ENCODE assay signal across 11 mouse cellular contexts in genomic region chr12:102275833-102276443, GRCm38 (mm10). TPM values are rescaled to one million over a fixed set of nuclear protein-coding genes. Genes with fewer than 3 reads are reported as not detected.
DNase-seq lines count a peak whose midpoint lies in the region; ATAC-seq and TF ChIP-seq lines count a peak whose summit lies in the region.
"Had no signal": no experiment of that assay in that cellular context is flagged by ENCODE, and none has a peak within 500 bp of the region (broad histone marks: within the 10 kb centered on the region; RNA-seq: fewer than 3 reads in every experiment).

No protein-coding gene starts in this region.

- H3K36me3 ChIP-seq in heart, embryonic 12.5 days = no peaks in the 10 kb centered on the region
- H3K36me3 ChIP-seq in lung, embryonic 14.5 days (ENCODE audit: insufficient read depth) = no peaks in the 10 kb centered on the region
- H3K36me3 ChIP-seq: midbrain, embryonic 15.5 days had no signal

- no peak for TF ChIP-seq POLR2A in cerebellum, adult 2 months (IDR thresholded peaks at IDR 0.05; ENCODE audit: borderline replicate concordance, insufficient read depth, low read length)

- no peak overlapping the region for H3K27ac ChIP-seq in heart, embryonic 12.5 days (ENCODE audit: poor library complexity, severe bottlenecking)
- H3K27ac ChIP-seq in lung, embryonic 14.5 days (ENCODE audit: low read depth) = peak overlapping the region; percentile 58; the same call in 1 of the 2 replicates
- H3K27ac ChIP-seq in cerebellum, adult 2 months (ENCODE audit: insufficient read depth, low read length) = no peak overlapping the region
- H3K27ac ChIP-seq: layer of hippocampus, adult 2 months; midbrain, embryonic 15.5 days had no signal

- no peaks in the 10 kb centered on the region for H3K27me3 ChIP-seq in heart, embryonic 12.5 days (replicated peaks)
- no peaks in the 10 kb centered on the region for H3K27me3 ChIP-seq in lung, embryonic 14.5 days (ENCODE audit: insufficient read depth, low read length)
- H3K27me3 ChIP-seq in cerebellum, adult 2 months (ENCODE audit: control insufficient read depth, insufficient read depth, low read length) = no peaks in the 10 kb centered on the region
- H3K27me3 ChIP-seq: midbrain, embryonic 15.5 days had no signal

- no peak overlapping the region for H3K9ac ChIP-seq in heart, embryonic 12.5 days
- no peak overlapping the region for H3K9ac ChIP-seq in lung, embryonic 14.5 days
- H3K9ac ChIP-seq: midbrain, embryonic 15.5 days had no signal

- ATAC-seq in heart, embryonic 12.5 days (ENCODE audit: insufficient number of reproducible peaks, low FRiP score) = no peak
- ATAC-seq in lung, embryonic 14.5 days (ENCODE audit: insufficient read depth) = peak; percentile 67; the same call in 1 of the 2 replicates
- no peak for ATAC-seq in megakaryocyte-erythroid progenitor cell, adult 5-6 weeks (replicated peaks; ENCODE audit: low FRiP score, low TSS enrichment, poor library complexity, severe bottlenecking)
- ATAC-seq: midbrain, embryonic 15.5 days had no signal

- DNase-seq in heart, adult 18-20 months = peak; percentile 78 to 87
- peak; percentile 82 for DNase-seq in NIH3T3 (ENCODE audit: low read depth)
- DNase-seq in heart, adult 9 months (ENCODE audit: low spot score in 2 of 2) = peak; percentile 68 to 79
- DNase-seq in lung, embryonic 14.5 days = peak; percentile 84
- DNase-seq in cerebellum, adult 9-11 months = no peak
- DNase-seq in cerebellum, adult 2 months = no peak

- no peak overlapping the region for H3K4me3 ChIP-seq in heart, embryonic 12.5 days
- H3K4me3 ChIP-seq in lung, embryonic 14.5 days (ENCODE audit: low read depth, low read length) = no peak overlapping the region
- H3K4me3 ChIP-seq in cerebellum, adult 2 months (replicated peaks; ENCODE audit: insufficient read depth, low read depth, low read length) = no peak overlapping the region
- H3K4me3 ChIP-seq: erythroblast, embryonic 14.5 days; layer of hippocampus, adult 2 months; midbrain, embryonic 15.5 days had no signal

- peaks cover 13% of the 10 kb centered on the region for H3K9me3 ChIP-seq in heart, embryonic 12.5 days (replicated peaks)
- H3K9me3 ChIP-seq in lung, embryonic 14.5 days (ENCODE audit: low read depth, low read length) = no peaks in the 10 kb centered on the region
- H3K9me3 ChIP-seq: midbrain, embryonic 15.5 days had no signal

- TF ChIP-seq CTCF in lung, embryonic 14.5 days (IDR thresholded peaks at IDR 0.05; ENCODE audit: low read depth) = no peak
- TF ChIP-seq CTCF in cerebellum, adult 2 months (IDR thresholded peaks at IDR 0.05; ENCODE audit: borderline replicate concordance, insufficient read depth, low read depth, low read length) = no peak

- WGBS in heart, embryonic 12.5 days = 55% methylated on average over 7 of the region's 7 CpGs
- 31% methylated on average over 7 of the region's 7 CpGs for WGBS in lung, embryonic 14.5 days
- WGBS in cerebellum, adult 2 months = 41% methylated on average over 7 of the region's 7 CpGs

- no peak overlapping the region for H3K4me2 ChIP-seq in heart, embryonic 12.5 days
- H3K4me2 ChIP-seq in lung, embryonic 14.5 days = no peak overlapping the region
- H3K4me2 ChIP-seq: midbrain, embryonic 15.5 days had no signal

- H3K4me1 ChIP-seq in heart, embryonic 12.5 days (replicated peaks) = peaks cover 6% of the 10 kb centered on the region; the same call in 1 of the 2 replicates
- H3K4me1 ChIP-seq in lung, embryonic 14.5 days (ENCODE audit: insufficient read depth) = no peaks in the 10 kb centered on the region
- H3K4me1 ChIP-seq in cerebellum, adult 2 months (ENCODE audit: control insufficient read depth, insufficient read depth, low read length) = no peaks in the 10 kb centered on the region
- H3K4me1 ChIP-seq: midbrain, embryonic 15.5 days had no signal

RNA-seq across cellular contexts. Expression of gene Rin3, which starts 6.9 kb away (rescaled TPM):
- total RNA-seq in heart, adult 18-20 months (2021) = 10 to 100 TPM; 28.3 to 29.5 TPM
- 9.9 and 10.3 TPM in 2 replicates for polyA plus RNA-seq in heart, embryonic 12.5 days (2016; fragmentation: Nextera tagmentation; extraction: Ambion mirVana)
- polyA plus RNA-seq in lung, embryonic 14.5 days (2014; fragmentation: Nextera tagmentation; extraction: Ambion mirVana) = 14.3 and 15.4 TPM in 2 replicates
- total RNA-seq in megakaryocyte-erythroid progenitor cell, adult 5-6 weeks (2014; fragmentation: Nextera tagmentation) = 30.2 and 32.2 TPM in 2 replicates
- total RNA-seq in megakaryocyte-erythroid progenitor cell, adult 5-6 weeks (2017) = 4.5 and 14.7 TPM in 2 replicates
- 1.1 and 1.2 TPM in 2 replicates for polyA plus RNA-seq in cerebellum, adult 2 months (2012; rRNA removed)

Comparison
In these comparisons a context has a peak if more than half of its experiments do, and no peak if none do; other contexts are left out.
1. DNase-seq: peak in heart, adult 18-20 months (2 of 2), NIH3T3 (single experiment), heart, adult 9 months (2 of 2) and lung, embryonic 14.5 days (single experiment); none in cerebellum, adult 9-11 months (single experiment) and cerebellum, adult 2 months (0 of 2).